Mouse (Mus musculus): ENCODE measurements around the gene Rtl9. TPM values are rescaled to one million over a fixed set of nuclear protein-coding genes. Genes with fewer than 3 reads are reported as not detected.

The Rtl9 gene
- polyA plus RNA-seq (2011; ENCODE audit: insufficient read depth, insufficient read length, low read depth, missing spikeins) = not detected in 2 replicates

DNA sequence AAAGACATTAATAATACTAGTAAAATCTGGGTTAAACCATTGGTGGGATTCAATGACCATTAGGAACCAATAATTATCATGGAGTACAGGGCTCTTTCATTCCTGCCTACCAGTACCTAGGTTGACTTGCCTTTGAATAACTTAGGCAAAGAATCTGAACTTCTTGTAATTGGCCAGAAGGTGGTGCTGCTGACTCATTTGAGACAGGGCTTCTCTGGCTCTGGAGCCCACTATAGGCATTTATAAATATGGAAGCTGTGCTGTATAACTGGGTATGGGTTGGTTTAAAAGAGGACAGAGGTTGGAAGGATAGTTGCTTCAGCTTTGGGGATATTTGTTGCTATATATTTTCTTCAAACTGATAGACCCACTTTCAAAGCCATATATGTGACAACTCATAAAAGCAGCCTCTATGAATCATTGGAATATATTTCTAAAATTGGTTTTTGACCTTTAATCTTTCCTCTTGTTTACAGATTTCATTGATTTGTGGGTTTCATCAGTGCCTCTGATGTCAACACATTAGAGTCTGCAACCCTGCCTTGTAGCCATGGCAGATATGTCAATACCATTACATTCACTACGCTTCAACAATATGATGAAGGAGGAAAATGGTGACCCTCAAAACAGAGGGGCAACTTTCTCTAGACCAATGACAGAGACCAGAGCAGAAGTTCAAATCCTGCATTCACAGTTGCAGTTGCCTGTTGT, at the start of gene Rtl9:
Gene Rtl9 (plus strand): TSS at position 551 of the 711 bp plus-strand sequence.
- no peaks in the 10 kb centered on the region for H3K36me3 ChIP-seq (ENCODE audit: control insufficient read depth, insufficient read depth, low read length, poor library complexity, severe bottlenecking)
- no peaks in the 10 kb centered on the region for H3K4me1 ChIP-seq (ENCODE audit: control insufficient read depth, insufficient read depth, low read length)
- H3K27me3 ChIP-seq (ENCODE audit: control insufficient read depth, insufficient read depth, low read length, poor library complexity, severe bottlenecking) = no peaks in the 10 kb centered on the region
- no peak within 1 kb of the TSS for H3K9ac ChIP-seq (ENCODE audit: low read depth, poor library complexity, severe bottlenecking)
- H3K4me3 ChIP-seq (ENCODE audit: low read depth, low read length) = no peak within 1 kb of the TSS
- H3K27ac ChIP-seq (ENCODE audit: insufficient read depth, low read length) = no peak within 1 kb of the TSS
- H3K9me3 ChIP-seq (replicated peaks; ENCODE audit: control insufficient read depth, insufficient read depth, low read length, poor library complexity, severe bottlenecking) = no peaks in the 10 kb centered on the region
- TF ChIP-seq POLR2A (IDR thresholded peaks at IDR 0.05; ENCODE audit: insufficient read depth, low read length) = no peak
- no peak for TF ChIP-seq CTCF (IDR thresholded peaks at IDR 0.05; ENCODE audit: low read depth, low read length)
- TF ChIP-seq EP300 (IDR thresholded peaks at IDR 0.05; ENCODE audit: insufficient read depth, low read depth, low read length) = no peak

DNA sequence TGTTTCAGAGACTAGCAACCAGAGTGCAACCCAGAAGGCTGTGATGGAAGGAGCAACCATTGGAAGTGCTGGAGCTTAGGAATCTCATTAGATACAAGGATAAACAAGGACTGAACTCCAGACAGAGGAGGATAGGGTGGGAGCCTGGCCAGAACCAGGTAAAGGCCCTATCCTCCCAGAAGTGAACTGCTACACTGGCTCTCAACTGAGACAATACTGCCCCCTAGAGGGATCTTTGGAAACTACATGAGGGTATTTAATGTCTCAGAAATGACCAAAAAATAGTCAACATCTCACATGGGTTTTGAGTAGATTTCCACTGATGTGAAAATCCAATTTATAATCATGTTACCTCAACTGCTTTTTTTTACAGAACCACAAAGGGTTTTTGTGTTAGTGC, 47.9 kb upstream of the Rtl9 start:
- H3K27me3 ChIP-seq (ENCODE audit: control insufficient read depth, insufficient read depth, low read length, poor library complexity, severe bottlenecking) = no peaks in the 10 kb centered on the region
- H3K9me3 ChIP-seq (replicated peaks; ENCODE audit: control insufficient read depth, insufficient read depth, low read length, poor library complexity, severe bottlenecking) = no peaks in the 10 kb centered on the region
- no peak overlapping the region for H3K9ac ChIP-seq (ENCODE audit: low read depth, poor library complexity, severe bottlenecking)
- TF ChIP-seq POLR2A (IDR thresholded peaks at IDR 0.05; ENCODE audit: insufficient read depth, low read length) = no peak
- no peak for TF ChIP-seq EP300 (IDR thresholded peaks at IDR 0.05; ENCODE audit: insufficient read depth, low read depth, low read length)
- TF ChIP-seq CTCF (IDR thresholded peaks at IDR 0.05; ENCODE audit: low read depth, low read length) = no peak
- H3K4me1 ChIP-seq (ENCODE audit: control insufficient read depth, insufficient read depth, low read length) = no peaks in the 10 kb centered on the region
- no peak overlapping the region for H3K27ac ChIP-seq (ENCODE audit: insufficient read depth, low read length)
- no peaks in the 10 kb centered on the region for H3K36me3 ChIP-seq (ENCODE audit: control insufficient read depth, insufficient read depth, low read length, poor library complexity, severe bottlenecking)
- H3K4me3 ChIP-seq (ENCODE audit: low read depth, low read length) = no peak overlapping the region

DNA sequence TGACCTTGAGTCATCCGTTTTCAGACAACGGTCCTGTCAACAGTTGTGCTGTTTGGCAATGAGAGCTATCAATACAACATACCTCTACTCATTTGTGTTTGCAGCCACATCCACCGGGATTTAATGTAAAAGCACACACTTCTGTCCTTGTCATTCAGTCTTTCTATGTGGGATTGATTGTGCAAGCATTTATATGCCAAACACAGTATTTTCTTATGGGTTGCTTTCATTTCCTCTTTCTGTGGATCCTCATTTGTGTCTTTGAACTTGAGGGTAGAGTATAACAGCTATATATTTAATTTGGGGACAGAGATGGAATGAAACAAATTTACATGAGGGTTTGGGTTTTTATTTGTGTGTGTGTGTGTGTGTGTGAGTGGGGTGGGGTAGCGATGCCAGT, 47.5 kb upstream of the Rtl9 start:
- no peaks in the 10 kb centered on the region for H3K36me3 ChIP-seq (ENCODE audit: control insufficient read depth, insufficient read depth, low read length, poor library complexity, severe bottlenecking)
- H3K27me3 ChIP-seq (ENCODE audit: control insufficient read depth, insufficient read depth, low read length, poor library complexity, severe bottlenecking) = no peaks in the 10 kb centered on the region
- H3K27ac ChIP-seq (ENCODE audit: insufficient read depth, low read length) = no peak overlapping the region
- no peaks in the 10 kb centered on the region for H3K4me1 ChIP-seq (ENCODE audit: control insufficient read depth, insufficient read depth, low read length)
- H3K4me3 ChIP-seq (ENCODE audit: low read depth, low read length) = no peak overlapping the region
- H3K9ac ChIP-seq (ENCODE audit: low read depth, poor library complexity, severe bottlenecking) = no peak overlapping the region
- TF ChIP-seq POLR2A (IDR thresholded peaks at IDR 0.05; ENCODE audit: insufficient read depth, low read length) = no peak
- no peak for TF ChIP-seq EP300 (IDR thresholded peaks at IDR 0.05; ENCODE audit: insufficient read depth, low read depth, low read length)
- TF ChIP-seq CTCF (IDR thresholded peaks at IDR 0.05; ENCODE audit: low read depth, low read length) = no peak
- H3K9me3 ChIP-seq (replicated peaks; ENCODE audit: control insufficient read depth, insufficient read depth, low read length, poor library complexity, severe bottlenecking) = no peaks in the 10 kb centered on the region

- TF ChIP-seq EP300 (IDR thresholded peaks at IDR 0.05; ENCODE audit: insufficient read depth, low read depth, low read length) = no peak
- peak; percentile 79 for TF ChIP-seq CTCF (IDR thresholded peaks at IDR 0.05; ENCODE audit: low read depth, low read length)
- no peaks in the 10 kb centered on the region for H3K27me3 ChIP-seq (ENCODE audit: control insufficient read depth, insufficient read depth, low read length, poor library complexity, severe bottlenecking)
- H3K9me3 ChIP-seq (replicated peaks; ENCODE audit: control insufficient read depth, insufficient read depth, low read length, poor library complexity, severe bottlenecking) = no peaks in the 10 kb centered on the region
- no peak overlapping the region for H3K9ac ChIP-seq (ENCODE audit: low read depth, poor library complexity, severe bottlenecking)
- H3K4me3 ChIP-seq (ENCODE audit: low read depth, low read length) = no peak overlapping the region
- H3K4me1 ChIP-seq (ENCODE audit: control insufficient read depth, insufficient read depth, low read length) = peaks cover 1% of the 10 kb centered on the region
- H3K27ac ChIP-seq (ENCODE audit: insufficient read depth, low read length) = no peak overlapping the region
- H3K36me3 ChIP-seq (ENCODE audit: control insufficient read depth, insufficient read depth, low read length, poor library complexity, severe bottlenecking) = no peaks in the 10 kb centered on the region
Measured at GRCm38 (mm10) chrX:143058829-143059228, 40.6 kb upstream of the Rtl9 start.

DNA sequence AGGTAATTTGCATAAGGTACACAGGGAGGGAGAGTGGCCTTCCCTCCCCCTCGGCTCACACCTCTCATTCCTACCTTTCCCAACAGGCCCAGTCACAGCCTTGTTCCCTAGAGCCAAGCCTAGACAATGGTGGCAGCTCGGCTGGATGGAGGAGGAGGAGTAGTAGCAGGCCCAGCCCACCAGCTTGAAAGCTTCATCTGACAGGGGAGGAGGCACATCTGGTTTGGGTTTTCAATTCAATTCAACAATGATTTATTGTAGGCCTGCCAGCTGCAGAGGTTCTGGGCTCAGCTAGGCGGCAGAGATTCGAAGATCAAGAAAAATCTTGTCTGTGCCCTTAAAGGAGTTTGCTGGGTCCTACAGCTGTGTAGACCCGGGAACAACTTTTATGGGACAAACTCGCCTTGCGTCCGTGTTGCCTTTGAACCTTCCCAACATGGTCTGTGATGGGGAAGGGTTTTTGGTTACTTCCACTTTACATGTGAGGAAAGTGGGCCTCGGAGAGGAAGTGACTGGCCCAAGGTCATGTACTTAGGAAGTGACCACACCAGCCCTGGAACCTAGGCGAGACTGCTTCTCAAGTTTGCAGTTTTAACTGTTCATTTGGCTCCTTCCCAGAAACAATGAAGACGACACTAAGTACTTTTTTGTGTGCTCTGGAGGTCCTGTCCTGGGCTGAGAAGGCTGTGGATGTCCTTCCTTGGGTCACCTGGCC, 36.6 kb upstream of the Rtl9 start:
- TF ChIP-seq CTCF (IDR thresholded peaks at IDR 0.05; ENCODE audit: low read depth, low read length) (no peak), POLR2A (IDR thresholded peaks at IDR 0.05; ENCODE audit: insufficient read depth, low read length) (no peak), EP300 (IDR thresholded peaks at IDR 0.05; ENCODE audit: insufficient read depth, low read depth, low read length) (no peak)
- H3K36me3 ChIP-seq (ENCODE audit: control insufficient read depth, insufficient read depth, low read length, poor library complexity, severe bottlenecking) = no peaks in the 10 kb centered on the region
- H3K4me1 ChIP-seq (ENCODE audit: control insufficient read depth, insufficient read depth, low read length) = peaks cover 1% of the 10 kb centered on the region
- H3K27ac ChIP-seq (ENCODE audit: insufficient read depth, low read length) = no peak overlapping the region
- no peaks in the 10 kb centered on the region for H3K9me3 ChIP-seq (replicated peaks; ENCODE audit: control insufficient read depth, insufficient read depth, low read length, poor library complexity, severe bottlenecking)
- H3K27me3 ChIP-seq (ENCODE audit: control insufficient read depth, insufficient read depth, low read length, poor library complexity, severe bottlenecking) = no peaks in the 10 kb centered on the region
- H3K4me3 ChIP-seq (ENCODE audit: low read depth, low read length) = no peak overlapping the region
- no peak overlapping the region for H3K9ac ChIP-seq (ENCODE audit: low read depth, poor library complexity, severe bottlenecking)

GRCm38 (mm10) chrX:143063780-143064179, 35.6 kb upstream of the Rtl9 start:
- Histone ChIP-seq H3K4me1 (ENCODE audit: control insufficient read depth, insufficient read depth, low read length) (peaks cover 1% of the 10 kb centered on the region), H3K9me3 (replicated peaks; ENCODE audit: control insufficient read depth, insufficient read depth, low read length, poor library complexity, severe bottlenecking) (no peaks in the 10 kb centered on the region), H3K9ac (ENCODE audit: low read depth, poor library complexity, severe bottlenecking) (no peak overlapping the region), H3K36me3 (ENCODE audit: control insufficient read depth, insufficient read depth, low read length, poor library complexity, severe bottlenecking) (no peaks in the 10 kb centered on the region), H3K27ac (ENCODE audit: insufficient read depth, low read length) (no peak overlapping the region), H3K27me3 (ENCODE audit: control insufficient read depth, insufficient read depth, low read length, poor library complexity, severe bottlenecking) (no peaks in the 10 kb centered on the region), H3K4me3 (ENCODE audit: low read depth, low read length) (no peak overlapping the region)
- TF ChIP-seq CTCF (IDR thresholded peaks at IDR 0.05; ENCODE audit: low read depth, low read length) (no peak), POLR2A (IDR thresholded peaks at IDR 0.05; ENCODE audit: insufficient read depth, low read length) (no peak), EP300 (IDR thresholded peaks at IDR 0.05; ENCODE audit: insufficient read depth, low read depth, low read length) (no peak)

Data from ES-Bruce4 (cell line).